Mouse (Mus musculus): ENCODE results near the gene Olfr574.

The Olfr574 gene

GRCm38 (mm10) chr7:102948167-102948566, at the start of gene Olfr574:
Olfr574 (plus strand) TSS chr7:102948467.
- DNase-seq (ENCODE audit: low spot score in 2 of 2), result no peak

- no peak for DNase-seq (ENCODE audit: low spot score in 2 of 2)
Measured at GRCm38 (mm10) chr7:102915261-102915660, 33.0 kb upstream of the Olfr574 start.

- no peak for DNase-seq (ENCODE audit: low spot score in 2 of 2)
Measured at GRCm38 (mm10) chr7:102916405-102916804, 31.9 kb upstream of the Olfr574 start.

GRCm38 (mm10) chr7:102917032-102917875, 31.0 kb upstream of the Olfr574 start, which contains the start of gene Olfr571:
Olfr571 (minus strand) TSS chr7:102917536.
- no peak for DNase-seq (ENCODE audit: low spot score in 2 of 2)

GRCm38 (mm10) chr7:102919632-102920031, 28.6 kb upstream of the Olfr574 start:
- DNase-seq (ENCODE audit: low spot score in 2 of 2), result peak in 1 of 2 experiments; percentile 3

GRCm38 (mm10) chr7:102924109-102924508, 24.2 kb upstream of the Olfr574 start, which contains the start of gene Olfr572:
Olfr572 (plus strand) TSS chr7:102924409.
- no peak for DNase-seq (ENCODE audit: low spot score in 2 of 2)

- no peak for DNase-seq (ENCODE audit: low spot score in 2 of 2)
Measured at GRCm38 (mm10) chr7:102927105-102927504, 21.2 kb upstream of the Olfr574 start.

GRCm38 (mm10) chr7:102942475-102942874, 5.8 kb upstream of the Olfr574 start, which contains the start of gene Olfr573-ps1:
Olfr573-ps1 (minus strand) TSS chr7:102942575.
- no peak for DNase-seq (ENCODE audit: low spot score in 2 of 2)

- no peak for DNase-seq (ENCODE audit: low spot score in 2 of 2)
Measured at GRCm38 (mm10) chr7:102943417-102943816, 4.8 kb upstream of the Olfr574 start.

- DNase-seq (ENCODE audit: low spot score in 2 of 2), result no peak
Measured at GRCm38 (mm10) chr7:102950732-102951131, 2.5 kb downstream of the Olfr574 start.

GRCm38 (mm10) chr7:102958137-102958536, 9.9 kb downstream of the Olfr574 start:
- DNase-seq (ENCODE audit: low spot score in 2 of 2), result no peak

GRCm38 (mm10) chr7:102958593-102958992, 10.3 kb downstream of the Olfr574 start, which contains the start of gene Olfr575:
Olfr575 (minus strand) TSS chr7:102958775.
- DNase-seq (ENCODE audit: low spot score in 2 of 2), result no peak

- DNase-seq (ENCODE audit: low spot score in 2 of 2), result no peak
Measured at GRCm38 (mm10) chr7:102962360-102962759, 14.1 kb downstream of the Olfr574 start, which contains the start of gene Olfr576. Olfr576 (plus strand) TSS chr7:102962660.

GRCm38 (mm10) chr7:102974399-102974798, 26.1 kb downstream of the Olfr574 start:
- no peak for DNase-seq (ENCODE audit: low spot score in 2 of 2)

- DNase-seq (ENCODE audit: low spot score in 2 of 2), result no peak
Measured at GRCm38 (mm10) chr7:102975843-102976242, 27.6 kb downstream of the Olfr574 start, which contains the start of gene Olfr577. Olfr577 (minus strand) TSS chr7:102975943.

- no peak for DNase-seq (ENCODE audit: low spot score in 2 of 2)
Measured at GRCm38 (mm10) chr7:102989224-102989623, 41.0 kb downstream of the Olfr574 start, which contains the start of gene Olfr578. Olfr578 (minus strand) TSS chr7:102989324.

Measured in frontal cortex, postnatal 36 days (tissue).